Mouse (Mus musculus) B cell, adult 2 months (primary cell): ENCODE measurements around the gene Sp6.

Source experiments
- DNase-seq, 2 experiments: peaks; one replicate each; pipeline ENCODE4 v3.0.0; 2022

The Sp6 gene

DNA sequence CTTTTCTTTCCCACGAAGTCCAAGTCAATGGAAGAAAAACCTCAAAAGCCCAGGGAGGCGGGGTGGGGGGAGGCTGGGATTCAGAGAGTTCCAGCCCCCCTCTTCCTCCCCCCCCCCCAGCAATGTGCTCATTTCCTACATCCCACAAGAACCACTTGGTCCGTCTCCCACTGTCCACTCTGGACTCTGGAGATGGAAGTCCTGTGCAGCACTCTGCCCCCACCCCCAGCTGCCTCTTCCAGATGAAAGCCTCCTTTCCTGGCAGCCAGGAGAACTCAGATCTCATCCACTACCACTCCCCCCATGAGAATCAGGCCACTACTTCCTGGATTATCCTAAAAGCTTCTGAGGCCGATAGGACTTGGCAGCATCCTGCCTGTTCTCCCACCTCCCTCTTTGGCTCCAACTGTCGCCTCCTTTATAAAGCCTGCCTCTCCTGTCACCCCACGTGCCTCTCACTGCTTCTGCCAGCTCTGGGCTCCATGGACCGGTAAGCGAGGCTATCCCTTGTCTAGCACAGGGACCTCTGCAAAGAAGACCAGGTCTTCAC lies at the start of gene Sp6:
TSS of gene Sp6 (plus strand) at position 274 of the 550 bp plus-strand sequence.
- no peak for DNase-seq

- DNase-seq: peak; percentile 86 to 89
Measured at GRCm38 (mm10) chr11:96963580-96963979, 49.6 kb upstream of the Sp6 start.

DNA sequence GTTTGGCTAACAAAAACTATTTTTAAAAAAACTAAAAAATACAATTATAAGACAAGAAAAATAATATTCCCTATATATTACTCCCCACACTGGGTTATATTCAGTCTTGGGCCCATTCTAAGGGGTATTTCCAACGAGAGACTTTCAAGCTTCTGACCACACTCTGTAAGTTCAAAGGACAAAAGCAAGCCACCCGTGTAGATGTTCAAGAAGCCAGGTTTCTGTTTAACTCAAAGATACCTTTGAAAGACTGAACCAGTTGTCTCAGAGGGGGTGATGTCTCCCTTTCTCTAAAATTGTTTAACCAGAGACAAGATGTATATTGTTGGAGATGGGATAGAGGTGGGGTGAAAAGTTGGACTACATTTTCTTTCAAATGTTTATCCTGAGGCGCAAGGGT lies 47.0 kb upstream of the Sp6 start:
- no peak for DNase-seq

DNA sequence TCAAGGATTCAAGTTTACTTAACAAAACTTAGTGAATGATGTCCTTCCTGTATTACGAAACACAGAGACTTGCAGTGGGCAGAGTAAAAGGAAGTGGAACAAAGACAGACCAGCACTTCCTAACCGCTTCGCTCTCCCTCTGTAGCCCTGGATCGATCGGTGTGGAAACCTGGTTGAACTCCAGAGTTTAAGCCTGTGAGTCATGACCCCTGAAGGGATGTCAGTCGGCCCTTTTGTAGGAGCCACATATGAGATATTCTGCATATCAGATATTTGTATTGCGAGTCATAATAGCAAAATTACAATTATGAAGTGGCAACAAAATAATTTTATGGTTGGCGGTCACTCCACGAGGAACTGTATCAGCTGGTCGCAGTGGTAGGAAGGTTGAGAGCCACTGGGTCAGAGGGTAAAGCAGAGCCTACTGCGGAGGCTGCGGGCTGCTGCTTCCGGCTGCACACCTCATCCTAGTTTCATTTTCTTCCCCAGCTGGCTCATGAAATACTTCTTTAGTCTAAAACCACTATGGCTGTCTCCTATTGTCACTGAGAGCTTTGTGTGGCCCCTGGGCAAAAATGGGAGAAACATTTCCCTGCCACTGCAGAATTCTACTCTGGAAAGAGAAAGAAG lies 46.2 kb upstream of the Sp6 start:
- peak; percentile 43 to 51 for DNase-seq

- DNase-seq: no peak
Measured at GRCm38 (mm10) chr11:96967544-96968269, 45.5 kb upstream of the Sp6 start.

DNA sequence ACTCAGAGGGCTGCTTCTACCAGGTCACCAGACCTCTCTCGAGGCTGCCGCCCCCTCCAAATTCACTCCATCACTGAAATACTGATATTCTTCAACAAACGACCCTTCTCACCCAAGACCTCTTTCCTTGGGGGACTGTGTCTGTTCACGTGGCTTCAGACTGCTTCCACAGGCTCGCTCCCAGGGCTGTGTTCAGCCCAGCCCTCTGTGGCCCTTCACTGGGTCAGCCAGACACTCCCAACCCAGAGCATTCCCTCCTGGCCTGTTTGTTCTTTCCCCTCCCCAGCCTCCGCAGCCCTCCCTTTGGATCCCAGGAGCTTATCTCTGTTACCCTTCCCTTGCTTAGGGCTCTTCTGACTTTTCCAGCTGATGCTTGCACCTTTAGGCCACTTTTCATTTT lies 44.7 kb upstream of the Sp6 start:
- DNase-seq: no peak

DNA sequence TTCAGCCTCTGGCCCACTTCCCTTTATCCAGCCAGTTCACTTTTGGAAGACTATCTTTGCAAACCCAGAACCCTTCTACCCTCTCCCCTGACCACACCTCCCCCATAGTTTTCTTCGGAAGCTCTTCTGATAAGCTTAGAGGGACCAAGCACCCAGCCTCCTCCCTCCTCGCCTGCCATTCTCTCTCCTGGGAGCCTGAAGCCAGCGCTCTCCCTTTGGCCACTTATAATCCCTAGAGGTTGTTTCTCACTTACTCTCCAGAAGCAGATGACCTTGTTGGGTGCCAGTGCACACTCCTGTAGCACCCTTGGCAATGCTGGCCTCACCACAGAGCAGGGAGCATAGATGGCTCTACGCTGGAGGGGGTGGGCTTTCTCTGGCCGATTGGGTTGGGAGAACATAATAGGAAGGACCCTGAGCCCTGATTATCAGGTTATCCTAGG lies 43.9 kb upstream of the Sp6 start:
- DNase-seq: no peak

- DNase-seq: no peak
Measured at GRCm38 (mm10) chr11:96969746-96970145, 43.4 kb upstream of the Sp6 start.

- no peak for DNase-seq
Measured at GRCm38 (mm10) chr11:96970341-96970740, 42.9 kb upstream of the Sp6 start.

DNA sequence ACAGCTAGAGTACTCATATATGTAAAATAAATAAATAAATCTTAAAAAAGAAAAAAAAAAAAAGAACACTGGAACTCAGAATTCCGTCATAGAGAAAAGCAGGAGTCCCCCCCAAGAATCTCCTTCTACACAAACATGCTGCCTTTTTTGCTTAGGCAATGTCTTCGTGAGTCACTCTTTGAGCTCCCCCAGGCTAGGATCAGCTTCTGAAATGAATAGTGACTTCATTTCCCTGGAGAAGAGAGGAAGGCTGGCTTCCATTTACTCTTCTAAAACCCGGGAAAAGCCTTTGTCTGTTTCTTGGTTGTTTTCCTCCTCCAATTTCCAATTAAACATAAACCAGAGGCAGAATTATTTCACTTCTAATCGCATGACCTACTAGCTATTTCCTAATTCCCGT lies 40.3 kb upstream of the Sp6 start:
- DNase-seq: no peak

- no peak for DNase-seq
Measured at GRCm38 (mm10) chr11:96973426-96973964, 39.7 kb upstream of the Sp6 start.

DNA sequence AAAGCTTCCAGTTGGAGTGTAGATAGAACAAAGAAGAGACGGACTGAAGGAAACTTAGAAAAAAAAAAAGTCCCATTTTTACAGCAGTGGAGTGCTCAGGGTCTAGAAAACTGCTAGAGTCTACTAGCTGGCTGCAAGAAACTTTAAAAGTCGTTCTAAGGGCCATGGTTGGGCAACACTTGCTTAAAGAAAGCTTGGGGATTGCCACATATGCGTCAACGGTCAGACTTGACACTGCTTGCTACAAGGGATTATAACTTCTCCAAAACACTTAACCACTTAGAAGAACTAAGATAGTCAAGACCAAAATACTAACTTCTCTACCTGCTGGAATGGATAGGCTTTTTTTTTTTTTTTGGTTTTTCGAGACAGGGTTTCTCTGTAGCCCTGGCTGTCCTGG lies 38.4 kb upstream of the Sp6 start:
- DNase-seq: no peak

DNA sequence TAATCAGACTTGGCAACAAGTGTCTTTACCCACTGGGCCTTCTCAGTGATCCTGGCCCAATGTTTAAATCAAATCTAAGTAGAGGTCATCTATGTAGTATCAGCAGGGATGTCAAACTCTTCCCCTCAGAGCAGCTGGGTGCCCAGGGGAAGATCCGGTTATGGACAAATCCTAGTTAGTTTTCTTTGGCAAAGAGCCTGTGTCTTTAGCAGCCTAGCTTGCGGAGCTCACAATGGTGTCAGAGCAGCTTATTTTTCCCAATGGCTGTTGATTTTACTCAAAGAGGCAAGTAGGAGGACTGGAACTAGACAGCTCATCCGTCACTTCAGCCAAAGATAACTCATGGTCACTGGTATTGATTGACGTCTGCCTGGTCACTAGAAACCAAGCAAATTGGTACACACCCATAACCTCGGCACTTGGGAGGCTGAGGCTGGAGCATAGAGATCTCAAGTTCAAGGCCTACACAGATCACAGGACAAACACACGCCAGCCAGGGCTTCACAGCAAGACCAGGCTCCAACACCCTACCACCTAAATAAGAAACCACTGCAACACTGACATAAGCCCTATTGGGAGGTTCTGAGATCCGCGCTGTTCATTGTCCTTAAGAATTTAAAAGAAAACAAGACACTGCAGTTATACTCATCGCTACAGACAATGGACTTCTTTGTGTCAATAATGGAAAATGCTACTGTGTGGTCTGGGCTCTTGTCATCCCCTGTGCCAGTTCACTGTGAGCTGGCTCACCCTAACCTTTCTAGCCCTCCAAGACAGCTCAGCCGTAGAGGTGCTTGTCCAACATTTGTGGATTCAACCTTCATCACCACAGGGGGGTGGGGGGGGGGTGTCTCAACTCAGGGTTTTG lies 37.4 kb upstream of the Sp6 start:
- DNase-seq: no peak

- no peak for DNase-seq
Measured at GRCm38 (mm10) chr11:96976379-96976687, 36.9 kb upstream of the Sp6 start.

GRCm38 (mm10) chr11:96976911-96977591 lies 36.1 kb upstream of the Sp6 start:
- DNase-seq: peak; percentile 84 to 89

- peak; percentile 96 for DNase-seq
Measured at GRCm38 (mm10) chr11:96977606-96978400, 35.4 kb upstream of the Sp6 start.

GRCm38 (mm10) chr11:96978401-96979246 lies 34.6 kb upstream of the Sp6 start:
- no peak for DNase-seq

GRCm38 (mm10) chr11:96979329-96979728 lies 33.9 kb upstream of the Sp6 start:
- no peak for DNase-seq

GRCm38 (mm10) chr11:96980021-96980420 lies 33.2 kb upstream of the Sp6 start:
- no peak for DNase-seq

DNA sequence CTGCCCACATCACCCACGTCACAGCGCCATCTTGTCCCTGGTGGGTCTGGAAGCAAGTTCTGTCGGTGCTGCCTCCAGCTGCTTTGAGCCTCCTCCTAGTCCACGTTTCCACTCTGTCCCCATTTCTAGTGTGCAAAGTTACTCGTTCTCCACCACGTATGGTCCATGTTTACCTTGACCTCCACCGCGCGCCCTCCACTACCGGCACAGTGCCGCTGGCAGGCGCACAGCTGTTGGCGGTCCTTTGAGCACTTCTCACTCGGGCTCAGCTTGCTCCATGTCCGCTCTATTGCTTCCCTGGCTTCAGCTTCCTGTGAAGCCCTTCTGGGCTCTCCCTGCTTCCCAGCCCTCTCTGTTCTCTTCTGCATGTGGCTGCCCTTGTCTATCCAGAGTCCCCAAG lies 31.7 kb upstream of the Sp6 start:
- no peak for DNase-seq

DNA sequence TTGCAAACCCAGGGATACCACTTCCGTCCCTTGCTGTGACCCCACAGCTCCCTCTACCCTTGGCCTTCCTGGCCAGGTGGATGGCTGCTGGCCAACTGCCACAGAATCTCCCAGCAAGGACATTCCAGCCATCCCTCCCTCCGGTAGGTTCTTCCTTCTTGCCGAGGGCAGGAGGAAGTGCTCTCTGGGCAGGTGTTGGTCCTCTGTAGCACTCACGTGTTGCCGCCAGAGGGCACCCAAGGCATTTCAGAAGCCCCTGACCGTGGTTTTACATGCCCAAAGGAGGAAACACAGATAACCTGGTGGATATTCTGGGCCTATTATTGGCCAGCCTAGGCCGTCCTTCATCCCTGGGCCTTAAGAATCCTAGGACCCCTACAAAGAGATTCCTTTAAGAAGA lies 30.8 kb upstream of the Sp6 start:
- DNase-seq: peak; percentile 89 to 90
